Mouse (Mus musculus): ENCODE measurements around the gene Tmem88. TPM values are rescaled to one million over a fixed set of nuclear protein-coding genes. Genes with fewer than 3 reads are reported as not detected.

Gene Tmem88
- total RNA-seq, 2 experiments from 2014 or later, result 2.6 to 5.0 TPM

- peak overlapping the region; percentile 87 for H3K4me3 ChIP-seq
- peak overlapping the region; percentile 99 for H3K27ac ChIP-seq
- no peak for DNase-seq (ENCODE audit: low spot score in 2 of 2)
- TF ChIP-seq CTCF (conservative IDR thresholded peaks at IDR 0.05), result 0 out of 2 replicates have a peak, but pooled peaks have one; percentile 5
Observed at GRCm38 (mm10) chr11:69367616-69368355, 30.2 kb downstream of the Tmem88 start.

GRCm38 (mm10) chr11:69366855-69367615, 31.0 kb downstream of the Tmem88 start:
- no peak for DNase-seq (ENCODE audit: low spot score in 2 of 2)
- H3K27ac ChIP-seq, result peak overlapping the region; percentile 99
- H3K4me3 ChIP-seq, result peak overlapping the region; percentile 87
- TF ChIP-seq CTCF (conservative IDR thresholded peaks at IDR 0.05), result no peak

- peak; percentile 53 for TF ChIP-seq CTCF (conservative IDR thresholded peaks at IDR 0.05)
- H3K4me3 ChIP-seq, result peak overlapping the region; percentile 87
- DNase-seq (ENCODE audit: low spot score in 2 of 2), result peak; percentile 95 to 97
- H3K27ac ChIP-seq, result peak overlapping the region; percentile 99
Observed at GRCm38 (mm10) chr11:69366157-69366854, 31.7 kb downstream of the Tmem88 start.

GRCm38 (mm10) chr11:69365722-69366121, 32.3 kb downstream of the Tmem88 start:
- Histone ChIP-seq H3K27ac (peak overlapping the region; percentile 99), H3K4me3 (peak overlapping the region; percentile 87)
- no peak for DNase-seq (ENCODE audit: low spot score in 2 of 2)
- TF ChIP-seq CTCF (conservative IDR thresholded peaks at IDR 0.05), result no peak

GRCm38 (mm10) chr11:69364910-69365309, 33.1 kb downstream of the Tmem88 start:
- TF ChIP-seq CTCF (conservative IDR thresholded peaks at IDR 0.05), result no peak; the same call in none of the 2 replicates
- peak overlapping the region; percentile 25 for H3K4me3 ChIP-seq
- H3K27ac ChIP-seq, result peak overlapping the region; percentile 99
- peak; percentile 87 to 91 for DNase-seq (ENCODE audit: low spot score in 2 of 2)

GRCm38 (mm10) chr11:69364376-69364775, 33.7 kb downstream of the Tmem88 start:
- Histone ChIP-seq H3K27ac (peak overlapping the region; percentile 99), H3K4me3 (peak overlapping the region; percentile 1; the same call in 1 of the 2 replicates)
- no peak for DNase-seq (ENCODE audit: low spot score in 2 of 2)
- no peak for TF ChIP-seq CTCF (conservative IDR thresholded peaks at IDR 0.05)

- no peak for DNase-seq (ENCODE audit: low spot score in 2 of 2)
- Histone ChIP-seq H3K27ac (no peak overlapping the region), H3K4me3 (no peak overlapping the region)
- peak; percentile 32 for TF ChIP-seq CTCF (conservative IDR thresholded peaks at IDR 0.05)
Observed at GRCm38 (mm10) chr11:69362479-69362878, 35.6 kb downstream of the Tmem88 start.

- no peak for TF ChIP-seq CTCF (conservative IDR thresholded peaks at IDR 0.05)
- Histone ChIP-seq H3K27ac (no peak overlapping the region), H3K4me3 (no peak overlapping the region)
- no peak for DNase-seq (ENCODE audit: low spot score in 2 of 2)
Observed at GRCm38 (mm10) chr11:69362021-69362420, 36.0 kb downstream of the Tmem88 start.

- TF ChIP-seq CTCF (conservative IDR thresholded peaks at IDR 0.05), result no peak
- DNase-seq (ENCODE audit: low spot score in 2 of 2), result no peak
- Histone ChIP-seq H3K27ac (no peak overlapping the region), H3K4me3 (no peak overlapping the region)
Observed at GRCm38 (mm10) chr11:69357690-69358089, 40.3 kb downstream of the Tmem88 start.

GRCm38 (mm10) chr11:69356544-69356943, 41.5 kb downstream of the Tmem88 start:
- DNase-seq (ENCODE audit: low spot score in 2 of 2), result no peak
- H3K4me3 ChIP-seq, result no peak overlapping the region
- no peak for TF ChIP-seq CTCF (conservative IDR thresholded peaks at IDR 0.05)
- H3K27ac ChIP-seq, result no peak overlapping the region

Other genes with a start within 250 kb of the Tmem88 start
- gene Alox12b, start 241.2 kb downstream of the Tmem88 start, total RNA-seq (2021), result 10 to 100 TPM in 1 of 2 experiments, 1 to 10 TPM in 1; 8.7 to 12.2 TPM
- 1 to 10 TPM; 7.5 to 8.2 TPM for gene Alox8, start 200.4 kb downstream of the Tmem88 start, total RNA-seq (2021)
- 1 to 10 TPM; 2.1 to 2.3 TPM for gene Gucy2e, start 161.2 kb downstream of the Tmem88 start, total RNA-seq (2021)
- 10 to 100 TPM; 13.9 to 17.8 TPM for gene Cntrob, start 74.5 kb downstream of the Tmem88 start, total RNA-seq (2021)
- 10 to 100 TPM; 63.0 to 63.5 TPM for gene Trappc1, start 74.3 kb downstream of the Tmem88 start, total RNA-seq (2021)
- gene Kcnab3, start 72.0 kb downstream of the Tmem88 start, total RNA-seq (2021), result 10 to 100 TPM; 20.6 to 26.1 TPM
- gene Rnf227, start 57.8 kb downstream of the Tmem88 start, total RNA-seq (2021), result 100 to 1,000 TPM; 110 to 117 TPM
- gene Chd3, start 28.8 kb downstream of the Tmem88 start, total RNA-seq (2021), result 100 to 1,000 TPM; 541 to 561 TPM
- 100 to 1,000 TPM; 109 to 127 TPM for gene Naa38, start 2.7 kb downstream of the Tmem88 start, total RNA-seq (2021)
- 10 to 100 TPM; 43.6 to 45.0 TPM for gene Cyb5d1, start 2.6 kb downstream of the Tmem88 start, total RNA-seq (2021)
- gene Kdm6b, start 15.4 kb upstream of the Tmem88 start, total RNA-seq (2021), result 10 to 100 TPM; 34.3 to 40.9 TPM
- 1 to 10 TPM; 4.6 to 5.2 TPM for gene Dnah2, start 150.9 kb upstream of the Tmem88 start, total RNA-seq (2021)
- gene Efnb3, start 162.0 kb upstream of the Tmem88 start, total RNA-seq (2021), result 100 to 1,000 TPM; 113 to 116 TPM
- 10 to 100 TPM; 12.0 to 14.3 TPM for gene Wrap53, start 182.0 kb upstream of the Tmem88 start, total RNA-seq (2021)
- 10 to 100 TPM; 28.5 to 32.3 TPM for gene Trp53, start 182.1 kb upstream of the Tmem88 start, total RNA-seq (2021)
- 100 to 1,000 TPM; 391 to 411 TPM for gene Atp1b2, start 207.7 kb upstream of the Tmem88 start, total RNA-seq (2021)
- not detected for gene Shbg, start 219.7 kb upstream of the Tmem88 start, total RNA-seq (2021)
- 10 to 100 TPM; 15.1 to 15.6 TPM for gene Sat2, start 223.8 kb upstream of the Tmem88 start, total RNA-seq (2021)
- gene Fxr2, start 234.8 kb upstream of the Tmem88 start, total RNA-seq (2021), result 100 to 1,000 TPM; 138 to 143 TPM

Data from layer of hippocampus, adult 2 months (tissue).